ENCODE assay signal across 9 mouse cellular contexts in the genomic region with DNA sequence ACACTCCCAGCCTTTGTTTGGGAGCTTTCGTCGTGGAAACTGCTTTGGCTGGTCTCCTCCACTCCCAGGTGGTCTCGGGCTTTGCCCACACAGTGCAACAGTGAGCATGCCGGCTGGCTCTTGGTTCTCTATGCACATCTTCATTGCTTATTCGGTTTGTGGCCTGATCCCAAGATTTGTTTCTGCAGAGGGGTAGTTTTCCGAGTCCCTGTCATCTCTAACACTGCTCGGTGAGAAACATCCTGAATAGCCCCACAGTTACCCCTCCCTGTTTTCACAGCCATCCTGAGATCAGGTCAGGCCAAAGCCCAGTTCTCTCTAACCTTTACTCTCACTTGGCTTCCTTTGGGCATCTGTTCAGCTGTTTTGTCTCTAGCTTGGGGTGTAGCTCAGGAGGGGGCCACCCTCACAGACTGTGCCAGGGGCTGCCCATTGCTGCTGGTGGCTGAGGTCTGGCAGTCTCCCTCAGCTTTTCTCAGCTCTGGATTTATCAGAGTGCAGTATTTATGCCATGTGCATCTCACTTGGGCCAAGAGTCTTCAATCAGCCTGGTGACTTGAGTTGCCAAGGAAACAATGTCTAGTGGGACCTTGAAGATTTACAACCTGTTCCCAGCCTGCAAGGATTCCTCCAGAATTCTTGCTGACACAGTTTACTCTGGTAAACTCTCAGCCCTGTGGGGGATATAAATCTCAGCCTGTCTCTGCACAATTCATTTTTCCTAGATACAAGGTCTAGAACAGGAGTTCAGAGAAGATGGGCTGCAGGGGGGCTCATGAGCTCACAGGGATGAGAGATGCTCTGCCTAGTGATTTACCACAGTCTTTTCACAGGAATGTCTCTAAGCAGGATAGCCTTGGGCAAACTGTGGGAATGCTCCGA.
DNase-seq lines count a peak whose midpoint lies in the region; ATAC-seq lines count a peak whose summit lies in the region.
"Had no signal": no experiment of that assay in that cellular context is flagged by ENCODE, and none has a peak within 500 bp of the region (broad histone marks: within the 10 kb centered on the region; RNA-seq: fewer than 3 reads in every experiment).

No protein-coding gene starts in this region.

- H3K4me2 ChIP-seq in forebrain, embryonic 13.5 days, result no peak overlapping the region
- H3K4me2 ChIP-seq in neural tube, embryonic 14.5 days (ENCODE audit: low read depth, low read length), result no peak overlapping the region
- H3K4me2 ChIP-seq: embryonic facial prominence, embryonic 13.5 days had no signal

- no peaks in the 10 kb centered on the region for H3K9me3 ChIP-seq in forebrain, embryonic 13.5 days (replicated peaks)
- no peaks in the 10 kb centered on the region for H3K9me3 ChIP-seq in neural tube, embryonic 14.5 days (ENCODE audit: control insufficient read depth, low read length)
- H3K9me3 ChIP-seq: embryonic facial prominence, embryonic 13.5 days had no signal

- no peak overlapping the region for H3K4me3 ChIP-seq in forebrain, embryonic 13.5 days
- no peak overlapping the region for H3K4me3 ChIP-seq in neural tube, embryonic 14.5 days (ENCODE audit: low read depth, low read length)
- H3K4me3 ChIP-seq: embryonic facial prominence, embryonic 13.5 days had no signal

- H3K27me3 ChIP-seq in forebrain, embryonic 13.5 days, result no peaks in the 10 kb centered on the region
- H3K27me3 ChIP-seq in neural tube, embryonic 14.5 days (ENCODE audit: control insufficient read depth, insufficient read depth, low read length), result no peaks in the 10 kb centered on the region
- H3K27me3 ChIP-seq: embryonic facial prominence, embryonic 13.5 days had no signal

- H3K9ac ChIP-seq in forebrain, embryonic 13.5 days, result no peak overlapping the region
- H3K9ac ChIP-seq in neural tube, embryonic 14.5 days (replicated peaks; ENCODE audit: low read depth, low read length), result no peak overlapping the region
- H3K9ac ChIP-seq: embryonic facial prominence, embryonic 13.5 days had no signal

- H3K27ac ChIP-seq in forebrain, embryonic 13.5 days, result no peak overlapping the region
- peak overlapping the region; percentile 79 for H3K27ac ChIP-seq in neural tube, embryonic 14.5 days (ENCODE audit: low read depth, low read length)
- H3K27ac ChIP-seq: embryonic facial prominence, embryonic 13.5 days had no signal

- no peaks in the 10 kb centered on the region for H3K36me3 ChIP-seq in forebrain, embryonic 13.5 days (ENCODE audit: poor library complexity, severe bottlenecking)
- H3K36me3 ChIP-seq in neural tube, embryonic 14.5 days (ENCODE audit: control insufficient read depth, insufficient read depth, low read length), result no peaks in the 10 kb centered on the region
- H3K36me3 ChIP-seq: embryonic facial prominence, embryonic 13.5 days had no signal

- H3K4me1 ChIP-seq in forebrain, embryonic 13.5 days, result peaks cover 31% of the 10 kb centered on the region
- H3K4me1 ChIP-seq in neural tube, embryonic 14.5 days (ENCODE audit: control insufficient read depth, insufficient read depth, low read length), result peaks cover 26% of the 10 kb centered on the region

- WGBS in forebrain, embryonic 13.5 days, result 37% methylated on average over 8 of the region's 8 CpGs
- WGBS in neural tube, embryonic 14.5 days, result 12% methylated on average over 8 of the region's 8 CpGs

- DNase-seq in frontal cortex, postnatal 25 days (ENCODE audit: low spot score in 2 of 2), result no peak
- DNase-seq in Muller cell, postnatal 12 days (ENCODE audit: inconsistent ontology term), result peak; percentile 17
- DNase-seq in kidney, postnatal 36 days, result peak; percentile 10 to 49
- no peak for DNase-seq in heart, adult 8-10 months (ENCODE audit: low spot score)

- ATAC-seq in frontal cortex, adult (ENCODE audit: low TSS enrichment), result 0 out of 2 replicates have a peak, but pooled peaks have one; percentile 24
- peak; percentile 58 for ATAC-seq in forebrain, embryonic 13.5 days
- peak; percentile 90 for ATAC-seq in neural tube, embryonic 14.5 days (ENCODE audit: low read depth)
- ATAC-seq in granulocyte monocyte progenitor cell, adult 5-6 weeks (replicated peaks; ENCODE audit: poor library complexity, severe bottlenecking), result no peak

Comparison
In these comparisons a context has a peak if more than half of its experiments do, and no peak if none do; other contexts are left out.
1. DNase-seq: peak in Muller cell, postnatal 12 days (single experiment) and kidney, postnatal 36 days (2 of 2); none in frontal cortex, postnatal 25 days (0 of 2) and heart, adult 8-10 months (single experiment).